Mouse (Mus musculus) bone marrow macrophage, adult 2 months (primary cell): ENCODE results near the gene Slc25a22. TPM values are rescaled to one million over a fixed set of nuclear protein-coding genes. Genes with fewer than 3 reads are reported as not detected.
A peak's percentile ranks its signal among the peaks of the same experiment; 100 is the strongest.

Experiments used
- H3K27ac ChIP-seq: 2 replicates; pipeline ENCODE4 v1.5.1; 2012; ENCODE audit warnings: low read depth, low read length; ENCODE audit not compliant: insufficient read depth
- H3K4me1 ChIP-seq: 2 replicates; pipeline ENCODE4 v1.6.1; 2012; ENCODE audit warnings: low read length; ENCODE audit not compliant: control insufficient read depth, insufficient read depth
- H3K4me3 ChIP-seq: 2 replicates; pipeline ENCODE4 v1.5.1; 2012; ENCODE audit warnings: mild to moderate bottlenecking, low read length, moderate library complexity; ENCODE audit not compliant: insufficient read depth
- CTCF ChIP-seq: IDR thresholded peaks from 2 replicates; pipeline ENCODE4 v1.5.1; 2012; ENCODE audit warnings: low read depth, mild to moderate bottlenecking, low read length, moderate library complexity
- POLR2A ChIP-seq: IDR thresholded peaks from 2 replicates; pipeline ENCODE4 v1.6.1; 2012; ENCODE audit warnings: mild to moderate bottlenecking, low read depth, low read length, borderline replicate concordance
- polyA plus RNA-seq: library from polyadenylated mRNA; stranded (reverse); fragments of >200 nt; gene quantifications from 2 replicates; pipeline ENCODE4 v1.2.4, GENCODE M21; 2012; ENCODE audit not compliant: missing spikeins, insufficient read depth, insufficient read length

Gene Slc25a22
- polyA plus RNA-seq, 1 experiment = 21.4 TPM

DNA sequence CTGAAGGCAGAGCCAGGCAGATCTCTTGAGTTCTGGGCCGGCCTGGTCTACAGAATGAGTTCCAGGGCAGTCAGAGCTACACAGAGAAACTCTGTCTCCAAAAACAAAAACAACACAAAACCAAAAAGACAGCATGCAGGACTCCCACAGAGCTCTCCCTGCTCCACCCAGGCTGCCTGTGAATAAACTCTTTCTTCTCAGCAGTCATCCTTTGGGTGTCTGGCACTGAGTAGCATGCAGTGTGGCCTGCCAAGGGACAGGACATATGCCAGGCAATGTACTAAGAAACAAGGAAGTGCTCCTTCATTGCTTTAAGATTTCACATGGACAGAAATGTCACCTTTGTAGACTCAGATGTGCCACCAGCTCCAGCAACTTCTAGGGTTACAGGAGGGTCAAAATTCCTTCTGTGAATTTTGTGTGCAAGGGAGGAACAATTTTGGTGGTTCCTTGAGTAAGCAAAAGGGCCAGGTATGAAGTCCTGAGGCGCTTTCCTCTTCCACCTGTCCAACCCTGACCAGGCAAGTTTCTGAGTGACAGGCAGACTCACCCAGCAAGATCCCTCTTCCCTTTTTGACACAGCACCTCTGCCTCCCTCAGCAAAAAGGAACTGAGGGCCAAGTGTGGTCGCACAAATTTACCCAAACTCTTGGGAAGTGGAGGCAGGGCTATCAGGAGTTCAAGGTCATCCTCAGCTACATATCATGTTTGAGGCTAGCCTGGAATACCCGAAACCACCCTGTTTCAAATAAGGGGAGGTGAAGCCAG, 56.4 kb downstream of the Slc25a22 start:
- peaks cover 36% of the 10 kb centered on the region for H3K4me1 ChIP-seq
- no peak overlapping the region for H3K4me3 ChIP-seq
- H3K27ac ChIP-seq = 0 out of 2 replicates have a peak overlapping the region, but pooled peaks have one; percentile 11
- TF ChIP-seq CTCF (no peak), POLR2A (no peak)

Other genes starting within 250 kb of the Slc25a22 start
- gene Hras, start 243.9 kb downstream of the Slc25a22 start, polyA plus RNA-seq = 29.7 and 36.1 TPM in 2 replicates
- gene Lrrc56, start 243.7 kb downstream of the Slc25a22 start, polyA plus RNA-seq = 3.4 and 4.1 TPM in 2 replicates
- 0.88 TPM in 1 of 2 replicates, not detected in the other for gene Lmntd2, start 223.8 kb downstream of the Slc25a22 start, polyA plus RNA-seq
- 3.5 and 3.9 TPM in 2 replicates for gene Rassf7, start 222.0 kb downstream of the Slc25a22 start, polyA plus RNA-seq
- gene Phrf1, start 209.1 kb downstream of the Slc25a22 start, polyA plus RNA-seq = 36.2 and 45.2 TPM in 2 replicates
- gene Irf7, start 171.4 kb downstream of the Slc25a22 start, polyA plus RNA-seq = 164 and 168 TPM in 2 replicates
- not detected in 2 replicates for gene Cdhr5, start 161.1 kb downstream of the Slc25a22 start, polyA plus RNA-seq
- not detected in 2 replicates for gene Sct, start 158.8 kb downstream of the Slc25a22 start, polyA plus RNA-seq
- gene Drd4, start 145.9 kb downstream of the Slc25a22 start, polyA plus RNA-seq = not detected in 2 replicates
- 27.3 and 37.4 TPM in 2 replicates for gene Deaf1, start 110.2 kb downstream of the Slc25a22 start, polyA plus RNA-seq
- 29.8 and 37.8 TPM in 2 replicates for gene Tmem80, start 110.2 kb downstream of the Slc25a22 start, polyA plus RNA-seq
- not detected in 2 replicates for gene Eps8l2, start 99.0 kb downstream of the Slc25a22 start, polyA plus RNA-seq
- 422 and 438 TPM in 2 replicates for gene Taldo1, start 45.7 kb downstream of the Slc25a22 start, polyA plus RNA-seq
- 45.8 and 50.5 TPM in 2 replicates for gene Gatd1, start 23.8 kb downstream of the Slc25a22 start, polyA plus RNA-seq
- gene Cend1, start 8.4 kb downstream of the Slc25a22 start, polyA plus RNA-seq = not detected in 2 replicates
- gene Pidd1, start 6.1 kb upstream of the Slc25a22 start, polyA plus RNA-seq = 4.0 and 5.6 TPM in 2 replicates
- gene Rplp2, start 9.5 kb upstream of the Slc25a22 start, polyA plus RNA-seq = 2,115 and 2,403 TPM in 2 replicates
- 92.9 and 94.0 TPM in 2 replicates for gene Pnpla2, start 17.3 kb upstream of the Slc25a22 start, polyA plus RNA-seq
- 66.8 and 69.6 TPM in 2 replicates for gene Cracr2b, start 23.2 kb upstream of the Slc25a22 start, polyA plus RNA-seq
- gene Cd151, start 29.5 kb upstream of the Slc25a22 start, polyA plus RNA-seq = 49.5 and 57.9 TPM in 2 replicates
- gene Polr2l, start 37.2 kb upstream of the Slc25a22 start, polyA plus RNA-seq = 4.8 and 5.0 TPM in 2 replicates
- 99.8 and 102 TPM in 2 replicates for gene Tspan4, start 37.3 kb upstream of the Slc25a22 start, polyA plus RNA-seq
- 16.3 TPM in 2 replicates for gene Chid1, start 102.0 kb upstream of the Slc25a22 start, polyA plus RNA-seq
- gene Ap2a2, start 124.3 kb upstream of the Slc25a22 start, polyA plus RNA-seq = 103 and 114 TPM in 2 replicates
- gene Muc6, start 217.4 kb upstream of the Slc25a22 start, polyA plus RNA-seq = not detected in 2 replicates